Mouse (Mus musculus) olfactory bulb, adult 2 months (tissue): Measurements from ENCODE around the gene 1700010B08Rik.

Source experiments
- CTCF ChIP-seq: fragments of 200-500 bp; IDR thresholded peaks from 2 replicates; pipeline ENCODE4 v1.5.1; 2012; ENCODE audit warnings: low read depth, mild to moderate bottlenecking, low read length, moderate library complexity; ENCODE audit not compliant: insufficient read depth
- POLR2A ChIP-seq: fragments of 200-500 bp; IDR thresholded peaks from 2 replicates; pipeline ENCODE4 v1.6.1; 2012; ENCODE audit warnings: mild to moderate bottlenecking, low read depth, low read length, moderate library complexity; ENCODE audit not compliant: insufficient read depth

DNA sequence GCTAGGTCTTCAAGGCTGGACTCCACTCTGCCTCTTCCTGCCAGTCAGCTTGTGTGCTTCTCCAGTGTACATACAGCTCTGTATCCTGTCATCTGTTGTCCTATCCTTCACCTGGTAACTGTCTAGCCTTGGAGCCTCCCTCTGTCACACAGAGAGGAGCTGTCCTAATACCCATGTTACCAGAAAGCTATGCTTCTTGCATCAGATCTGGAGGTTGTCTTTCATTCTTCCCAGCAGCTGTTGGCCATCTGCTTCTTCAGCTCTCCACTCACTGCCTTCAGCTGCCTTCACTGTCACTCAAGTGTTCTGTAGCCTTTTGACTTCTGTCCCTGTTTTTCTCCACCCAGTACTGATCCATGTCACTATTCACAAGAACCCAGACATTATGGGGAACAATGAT lies 29.4 kb upstream of the 1700010B08Rik start:
- TF ChIP-seq POLR2A (no peak), CTCF (no peak)
